Mouse (Mus musculus) neural tube, embryonic 11.5 days (tissue): Measurements from ENCODE around the gene Drosha. TPM values are rescaled to one million over a fixed set of nuclear protein-coding genes. Genes with fewer than 3 reads are reported as not detected.

Source experiments
- ATAC-seq: fragments of 200-750 bp; cut with Nextera tagmentation; 2 replicates; pipeline ENCODE4 v1.8.0; 2017; ENCODE audit warnings: moderate number of reproducible peaks, mild to moderate bottlenecking, moderate TSS enrichment, moderate library complexity; ENCODE audit not compliant: insufficient read depth, low FRiP score, low TSS enrichment
- DNase-seq: peaks from one replicate; pipeline ENCODE4 v3.0.0-alpha.2; 2015; ENCODE audit warnings: low spot score
- H3K27ac ChIP-seq: fragments of 300-500 bp; sonication (generic); 2 replicates; pipeline ENCODE4 v1.5.1; 2014; ENCODE audit warnings: low read depth, mild to moderate bottlenecking, low read length
- H3K27me3 ChIP-seq: fragments of 300-500 bp; sonication (generic); 2 replicates; pipeline ENCODE4 v1.6.1; 2014; ENCODE audit warnings: mild to moderate bottlenecking, low read length, mixed read lengths; ENCODE audit not compliant: control insufficient read depth, insufficient read depth
- H3K36me3 ChIP-seq: fragments of 300-500 bp; sonication (generic); 2 replicates; pipeline ENCODE4 v1.6.1; 2014; ENCODE audit warnings: mild to moderate bottlenecking, low read length, moderate library complexity, mixed read lengths; ENCODE audit not compliant: control insufficient read depth, insufficient read depth
- H3K4me1 ChIP-seq: fragments of 300-500 bp; sonication (generic); 2 replicates; pipeline ENCODE4 v1.6.1; 2014; ENCODE audit warnings: low read length, mixed read lengths; ENCODE audit not compliant: control insufficient read depth, insufficient read depth
- H3K4me2 ChIP-seq: fragments of 300-500 bp; sonication (generic); 2 replicates; pipeline ENCODE4 v1.6.1; 2014; ENCODE audit warnings: low read depth, mild to moderate bottlenecking, moderate library complexity
- H3K4me3 ChIP-seq: fragments of 300-500 bp; sonication (generic); 2 replicates; pipeline ENCODE4 v1.5.1; 2014; ENCODE audit warnings: low read depth, low read length
- H3K9ac ChIP-seq: fragments of 300-500 bp; sonication (generic); 2 replicates; pipeline ENCODE4 v1.6.1; 2014; ENCODE audit warnings: mild to moderate bottlenecking, low read length
- H3K9me3 ChIP-seq: fragments of 300-500 bp; sonication (generic); 2 replicates; pipeline ENCODE4 v1.6.1; 2016; ENCODE audit warnings: low read length; ENCODE audit not compliant: control insufficient read depth
- WGBS: fragments of 180-500 bp; shearing (Covaris S2); extraction: QIAGEN DNeasy Blood & Tissue Kit; methylation state at CpG from one replicate; pipeline ENCODE4 v1.1.7; 2014; 5-methylcytosine and 5-hydroxymethylcytosine counted together
- polyA plus RNA-seq: library from polyadenylated mRNA; unstranded; fragments of >200 nt; fragmentation: Nextera tagmentation; extraction: Ambion mirVana; gene quantifications from 2 replicates; pipeline ENCODE4 v1.2.1, GENCODE M21; 2014

Drosha gene
- polyA plus RNA-seq, 1 experiment from 2014 or later, result 81.0 TPM

- Histone ChIP-seq H3K27me3 (no peaks in the 10 kb centered on the region), H3K36me3 (peaks cover 20% of the 10 kb centered on the region), H3K4me3 (no peak overlapping the region), H3K9ac (no peak overlapping the region), H3K4me1 (no peaks in the 10 kb centered on the region), H3K4me2 (no peak overlapping the region), H3K27ac (no peak overlapping the region), H3K9me3 (no peaks in the 10 kb centered on the region)
- DNase-seq (no peak), ATAC-seq (no peak)
- WGBS, result 95% methylated on average over 18 of the region's 18 CpGs
Observed at GRCm38 (mm10) chr15:12900428-12901196, 76.0 kb downstream of the Drosha start.

GRCm38 (mm10) chr15:12901197-12901570 is 76.6 kb downstream of the Drosha start:
- no peak overlapping the region for H3K4me3 ChIP-seq
- H3K9ac ChIP-seq, result no peak overlapping the region
- ATAC-seq (no peak), DNase-seq (no peak)
- no peak overlapping the region for H3K4me2 ChIP-seq
- H3K9me3 ChIP-seq, result no peaks in the 10 kb centered on the region
- H3K27me3 ChIP-seq, result no peaks in the 10 kb centered on the region
- 80% methylated on average over 8 of the region's 8 CpGs for WGBS
- H3K36me3 ChIP-seq, result peaks cover 18% of the 10 kb centered on the region
- H3K27ac ChIP-seq, result no peak overlapping the region
- no peaks in the 10 kb centered on the region for H3K4me1 ChIP-seq

- H3K4me3 ChIP-seq, result no peak overlapping the region
- no peak overlapping the region for H3K27ac ChIP-seq
- peaks cover 15% of the 10 kb centered on the region for H3K36me3 ChIP-seq
- no peaks in the 10 kb centered on the region for H3K27me3 ChIP-seq
- DNase-seq (no peak), ATAC-seq (no peak)
- H3K9me3 ChIP-seq, result no peaks in the 10 kb centered on the region
- no peak overlapping the region for H3K4me2 ChIP-seq
- no peaks in the 10 kb centered on the region for H3K4me1 ChIP-seq
- no peak overlapping the region for H3K9ac ChIP-seq
- WGBS, result 91% methylated on average over 6 of the region's 6 CpGs
Observed at GRCm38 (mm10) chr15:12904442-12904841, 79.8 kb downstream of the Drosha start.

DNA sequence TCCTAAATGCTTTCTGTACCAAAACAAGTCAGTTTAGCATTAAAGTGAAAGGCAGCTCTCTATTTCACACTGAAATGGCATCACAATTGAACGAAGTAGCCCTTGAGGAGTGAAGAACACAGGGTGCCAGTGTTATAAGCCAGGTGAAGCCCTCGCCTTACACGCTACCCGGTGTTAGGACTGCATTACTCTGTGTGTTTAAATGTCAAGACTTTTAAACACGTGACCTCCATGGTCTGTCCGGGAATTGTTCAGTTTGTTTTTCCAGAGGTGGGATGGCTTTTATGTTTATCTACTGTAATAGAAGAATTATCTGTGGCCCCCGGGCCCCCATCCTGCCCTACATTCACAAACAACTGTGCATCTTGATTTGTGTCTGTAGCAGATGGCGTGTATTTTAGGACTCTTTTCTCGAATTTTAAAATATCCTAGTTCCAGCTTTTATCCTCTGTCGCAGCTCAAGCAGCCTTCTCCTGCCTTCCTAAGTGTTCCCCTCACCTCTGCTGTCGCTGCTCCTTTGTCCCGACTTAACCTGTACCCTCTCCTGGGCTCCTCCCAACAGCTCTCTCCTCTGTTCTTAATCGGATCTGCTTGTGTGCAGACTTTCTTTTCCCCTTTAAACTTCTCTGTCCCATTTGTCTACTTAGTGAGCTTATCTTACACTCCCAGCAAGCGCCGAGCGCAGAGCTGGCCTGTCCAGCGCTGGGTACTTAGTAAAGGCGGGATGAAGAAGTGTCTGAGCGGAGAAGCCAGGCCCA is 83.5 kb downstream of the Drosha start:
- H3K36me3 ChIP-seq, result peaks cover 10% of the 10 kb centered on the region
- no peaks in the 10 kb centered on the region for H3K27me3 ChIP-seq
- H3K4me2 ChIP-seq, result no peak overlapping the region
- no peak overlapping the region for H3K9ac ChIP-seq
- ATAC-seq, result no peak
- DNase-seq, result no peak
- H3K4me3 ChIP-seq, result no peak overlapping the region
- H3K27ac ChIP-seq, result no peak overlapping the region
- WGBS, result 93% methylated on average over 19 of the region's 19 CpGs
- H3K9me3 ChIP-seq, result no peaks in the 10 kb centered on the region
- no peaks in the 10 kb centered on the region for H3K4me1 ChIP-seq

DNA sequence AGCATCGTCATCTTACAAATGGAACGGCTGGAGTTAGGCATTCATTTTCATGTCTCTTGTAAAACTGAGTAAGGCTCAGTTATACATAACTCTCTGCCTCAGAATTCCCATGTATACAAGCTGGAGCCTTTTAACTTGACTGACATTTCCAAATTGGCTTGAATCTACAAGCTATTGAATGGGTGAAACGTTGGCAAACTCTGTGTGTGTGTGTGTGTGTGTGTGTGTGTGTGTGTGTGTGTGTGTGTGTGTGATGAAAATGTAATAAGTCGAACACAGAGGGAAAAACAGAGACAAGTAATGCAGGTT is 84.1 kb downstream of the Drosha start:
- no peaks in the 10 kb centered on the region for H3K4me1 ChIP-seq
- no peak overlapping the region for H3K4me2 ChIP-seq
- no peak for ATAC-seq
- H3K36me3 ChIP-seq, result peaks cover 9% of the 10 kb centered on the region
- H3K27ac ChIP-seq, result no peak overlapping the region
- H3K9ac ChIP-seq, result no peak overlapping the region
- WGBS, result 94% methylated on average over 4 of the region's 4 CpGs
- no peaks in the 10 kb centered on the region for H3K9me3 ChIP-seq
- H3K27me3 ChIP-seq, result no peaks in the 10 kb centered on the region
- no peak for DNase-seq
- H3K4me3 ChIP-seq, result no peak overlapping the region

GRCm38 (mm10) chr15:12909171-12909570 is 84.6 kb downstream of the Drosha start:
- WGBS, result 77% methylated on average over 7 of the region's 7 CpGs
- ATAC-seq (no peak), DNase-seq (no peak)
- H3K9ac ChIP-seq, result no peak overlapping the region
- H3K4me3 ChIP-seq, result no peak overlapping the region
- H3K27me3 ChIP-seq, result no peaks in the 10 kb centered on the region
- H3K4me2 ChIP-seq, result no peak overlapping the region
- peaks cover 5% of the 10 kb centered on the region for H3K36me3 ChIP-seq
- no peaks in the 10 kb centered on the region for H3K4me1 ChIP-seq
- H3K27ac ChIP-seq, result no peak overlapping the region
- H3K9me3 ChIP-seq, result no peaks in the 10 kb centered on the region

- 89% methylated on average over 7 of the region's 7 CpGs for WGBS
- H3K4me1 ChIP-seq, result no peaks in the 10 kb centered on the region
- H3K9ac ChIP-seq, result no peak overlapping the region
- ATAC-seq, result no peak
- H3K9me3 ChIP-seq, result no peaks in the 10 kb centered on the region
- no peak for DNase-seq
- peaks cover 2% of the 10 kb centered on the region; the same call in 1 of the 2 replicates for H3K36me3 ChIP-seq
- H3K27ac ChIP-seq, result no peak overlapping the region
- H3K4me2 ChIP-seq, result no peak overlapping the region
- H3K27me3 ChIP-seq, result no peaks in the 10 kb centered on the region
- no peak overlapping the region for H3K4me3 ChIP-seq
Observed at GRCm38 (mm10) chr15:12911082-12911481, 86.5 kb downstream of the Drosha start.

GRCm38 (mm10) chr15:12916314-12916815 is 91.8 kb downstream of the Drosha start:
- H3K27me3 ChIP-seq, result no peaks in the 10 kb centered on the region
- no peak overlapping the region for H3K27ac ChIP-seq
- no peak overlapping the region for H3K4me3 ChIP-seq
- H3K4me1 ChIP-seq, result no peaks in the 10 kb centered on the region
- H3K9ac ChIP-seq, result no peak overlapping the region
- DNase-seq (no peak), ATAC-seq (no peak)
- H3K4me2 ChIP-seq, result no peak overlapping the region
- peaks cover 12% of the 10 kb centered on the region for H3K36me3 ChIP-seq
- H3K9me3 ChIP-seq, result no peaks in the 10 kb centered on the region
- 81% methylated on average over 10 of the region's 10 CpGs for WGBS
